Mouse (Mus musculus): Measurements from ENCODE around the gene Klf1. TPM values are rescaled to one million over a fixed set of nuclear protein-coding genes. Genes with fewer than 3 reads are reported as not detected.
A peak's percentile ranks its signal among the peaks of the same experiment; 100 is the strongest.

The Klf1 gene
- total RNA-seq (2014; fragmentation: Nextera tagmentation): 0.52 and 1.0 TPM in 2 replicates
- total RNA-seq (2017): 0.43 and 0.72 TPM in 2 replicates

- ATAC-seq (replicated peaks; ENCODE audit: poor library complexity, severe bottlenecking): no peak
These were observed at the start of gene Klf1 for GRCm38 (mm10) chr8:84901752-84902151. Klf1 (plus strand) TSS chr8:84901928.

GRCm38 (mm10) chr8:84856434-84856833 is 45.3 kb upstream of the Klf1 start:
- ATAC-seq (replicated peaks; ENCODE audit: poor library complexity, severe bottlenecking): no peak

GRCm38 (mm10) chr8:84856864-84857441 is 44.8 kb upstream of the Klf1 start, which contains the start of gene Farsa:
Farsa (plus strand) TSS chr8:84856989.
- peak; percentile 91 for ATAC-seq (replicated peaks; ENCODE audit: poor library complexity, severe bottlenecking)

- peak; percentile 81 for ATAC-seq (replicated peaks; ENCODE audit: poor library complexity, severe bottlenecking)
These were observed 30.1 kb upstream of the Klf1 start, which contains the start of gene Syce2 for GRCm38 (mm10) chr8:84871376-84872308. Syce2 (plus strand) TSS chr8:84872111.

DNA sequence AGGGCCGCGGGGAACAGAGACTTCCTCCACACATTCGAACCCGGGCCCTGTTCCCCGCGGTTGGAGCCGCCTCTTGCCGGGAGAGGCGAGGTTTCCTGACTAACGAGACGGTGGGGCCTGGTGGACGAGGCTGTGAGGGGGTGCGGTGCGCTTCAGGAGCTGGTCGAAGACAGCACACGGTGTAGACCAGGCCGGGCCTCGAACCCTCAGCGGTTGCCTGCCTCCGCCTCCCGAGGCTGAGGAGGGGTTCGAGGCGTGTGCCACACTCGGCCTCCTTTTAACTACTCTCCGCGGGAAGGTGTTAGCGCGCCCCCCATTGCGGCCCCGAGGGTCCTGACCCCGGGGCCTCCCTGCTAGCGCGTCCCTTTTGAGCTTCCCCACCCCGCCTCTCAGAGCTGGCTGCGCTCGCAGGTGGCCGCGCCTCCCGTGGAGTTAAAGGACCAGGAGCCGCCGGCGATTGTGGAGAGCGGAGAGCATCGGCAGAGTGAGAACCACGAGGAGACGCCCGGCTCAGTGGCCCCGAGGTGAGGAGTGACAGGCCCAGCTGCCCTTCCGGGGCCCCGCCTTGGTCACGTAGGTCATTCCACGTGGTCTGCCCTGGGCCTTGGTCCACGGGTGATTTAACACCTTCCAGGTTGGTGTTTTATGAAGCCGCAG is 29.3 kb upstream of the Klf1 start:
- ATAC-seq (replicated peaks; ENCODE audit: poor library complexity, severe bottlenecking): peak; percentile 34

DNA sequence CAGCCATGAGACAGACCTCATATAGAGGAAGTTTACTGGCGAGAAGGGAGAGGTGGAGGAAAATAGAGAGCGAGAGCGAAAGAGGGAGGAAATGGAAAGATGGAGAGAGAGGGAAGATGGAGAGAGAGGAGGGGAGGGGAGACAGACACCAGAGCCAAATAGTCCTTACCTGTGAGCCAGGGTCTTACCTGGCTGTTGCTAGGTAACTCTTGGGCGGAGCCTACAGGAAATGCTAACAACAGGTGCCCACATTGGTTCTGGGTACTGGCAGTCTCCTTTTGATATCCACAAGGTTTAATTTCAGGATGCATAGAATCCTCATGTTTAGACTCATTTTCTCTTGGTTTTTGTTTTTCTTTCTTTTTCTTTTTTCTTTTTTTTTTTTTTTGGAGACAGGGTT is 28.7 kb upstream of the Klf1 start:
- no peak for ATAC-seq (replicated peaks; ENCODE audit: poor library complexity, severe bottlenecking)

- ATAC-seq (replicated peaks; ENCODE audit: poor library complexity, severe bottlenecking): no peak
These were observed 27.4 kb upstream of the Klf1 start for GRCm38 (mm10) chr8:84874339-84874738.

GRCm38 (mm10) chr8:84877297-84878035 is 24.3 kb upstream of the Klf1 start:
- no peak for ATAC-seq (replicated peaks; ENCODE audit: poor library complexity, severe bottlenecking)

DNA sequence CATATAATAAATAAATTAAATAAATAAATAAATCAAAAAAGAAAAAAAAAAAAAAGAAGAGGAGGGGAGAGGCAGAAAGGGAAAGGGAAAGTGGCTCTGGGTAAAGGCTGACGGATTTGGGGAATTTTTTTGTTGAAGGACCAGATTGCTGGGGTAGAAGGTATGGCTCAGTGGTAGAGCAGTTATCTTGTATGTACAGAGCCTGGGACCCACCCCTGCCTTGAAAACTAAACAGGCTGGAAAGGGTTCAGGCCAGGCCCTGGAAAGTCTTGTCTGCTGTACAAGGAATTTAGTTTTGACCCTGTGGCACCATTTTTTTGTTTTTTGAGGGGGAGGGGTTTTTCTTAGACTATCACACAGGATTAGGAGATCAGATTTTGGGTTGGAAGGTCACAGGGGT is 22.8 kb upstream of the Klf1 start:
- no peak for ATAC-seq (replicated peaks; ENCODE audit: poor library complexity, severe bottlenecking)

- ATAC-seq (replicated peaks; ENCODE audit: poor library complexity, severe bottlenecking): no peak
These were observed 17.0 kb upstream of the Klf1 start for GRCm38 (mm10) chr8:84884728-84885127.

DNA sequence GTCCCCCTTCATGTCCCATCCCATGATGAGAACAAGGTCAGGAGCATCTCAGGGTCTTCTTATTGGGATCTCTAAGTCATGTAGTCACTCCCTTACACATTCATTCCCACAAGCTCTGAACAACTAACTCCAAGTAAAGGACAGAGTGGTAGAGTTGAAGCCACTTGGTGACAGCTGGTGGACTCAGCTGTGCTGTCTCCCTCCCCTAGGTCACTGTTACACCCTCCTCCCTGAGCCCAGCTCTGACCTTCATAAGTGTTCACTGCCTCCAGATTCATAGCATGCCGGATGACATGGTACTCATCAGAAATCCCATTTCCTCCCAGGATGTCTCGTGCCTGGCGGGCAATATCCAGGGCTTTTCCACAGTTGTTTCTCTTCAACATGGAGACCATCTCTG is 13.4 kb upstream of the Klf1 start:
- ATAC-seq (replicated peaks; ENCODE audit: poor library complexity, severe bottlenecking): no peak

GRCm38 (mm10) chr8:84889141-84889540 is 12.6 kb upstream of the Klf1 start:
- ATAC-seq (replicated peaks; ENCODE audit: poor library complexity, severe bottlenecking): no peak

DNA sequence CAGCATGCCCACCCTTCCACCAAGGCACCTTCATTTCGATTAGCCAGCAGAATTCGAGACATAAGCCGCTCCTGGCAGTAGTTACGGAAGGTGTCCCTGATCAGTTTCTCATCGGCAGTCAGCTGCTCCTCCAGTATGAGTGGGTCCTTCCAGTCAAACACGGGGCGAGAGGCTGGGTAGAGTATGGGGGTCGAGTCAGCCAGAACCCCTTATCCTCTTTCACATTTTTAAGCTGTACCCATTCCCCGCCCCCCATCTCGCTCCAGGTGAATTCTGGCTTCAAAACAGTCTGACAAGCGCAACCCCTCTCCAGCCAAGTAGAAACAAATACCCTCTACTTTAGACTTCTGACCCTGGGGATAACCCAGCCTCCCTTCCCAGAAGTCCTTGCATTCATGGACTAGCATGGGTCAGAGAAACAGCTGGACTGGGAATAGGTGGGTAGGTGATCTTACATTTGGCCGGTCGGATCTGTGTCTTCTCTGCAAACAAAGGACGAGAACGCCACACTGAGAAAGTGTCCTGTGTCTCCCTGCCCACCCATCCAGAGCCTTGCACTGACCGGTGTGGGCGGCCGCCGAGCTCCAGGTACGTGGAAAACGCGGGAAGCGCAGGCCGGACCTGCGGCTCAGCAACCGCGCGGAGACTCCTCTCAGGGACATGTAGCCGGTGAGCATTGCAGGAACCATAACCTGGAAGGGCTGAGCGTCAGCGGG is 8.6 kb upstream of the Klf1 start:
- ATAC-seq (replicated peaks; ENCODE audit: poor library complexity, severe bottlenecking): no peak

GRCm38 (mm10) chr8:84893709-84894134 is 8.0 kb upstream of the Klf1 start, which contains the start of gene Gcdh:
Gcdh (minus strand) TSS chr8:84893921.
- ATAC-seq (replicated peaks; ENCODE audit: poor library complexity, severe bottlenecking): peak; percentile 96

DNA sequence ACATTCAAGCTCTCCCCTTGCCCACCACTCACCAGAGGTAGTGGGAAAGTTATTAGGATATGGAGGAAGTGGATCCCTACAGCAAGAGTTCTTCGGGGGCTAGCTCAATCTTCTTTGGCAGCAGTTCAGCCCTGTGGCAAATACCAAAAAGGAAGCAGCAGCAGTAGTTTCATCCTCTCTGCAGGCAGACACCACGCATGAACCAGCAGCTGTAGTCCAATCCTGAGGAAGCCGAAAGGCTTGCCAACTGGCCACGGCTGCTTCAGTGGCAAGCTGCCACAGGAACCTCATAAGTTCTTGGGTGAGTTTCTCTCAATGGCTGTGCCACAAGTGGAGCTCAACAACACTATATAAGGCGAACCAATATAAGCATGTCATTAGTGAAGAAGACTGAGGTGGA is 5.8 kb upstream of the Klf1 start:
- ATAC-seq (replicated peaks; ENCODE audit: poor library complexity, severe bottlenecking): no peak

- ATAC-seq (replicated peaks; ENCODE audit: poor library complexity, severe bottlenecking): no peak
These were observed 657 bp upstream of the Klf1 start for GRCm38 (mm10) chr8:84901071-84901470.

DNA sequence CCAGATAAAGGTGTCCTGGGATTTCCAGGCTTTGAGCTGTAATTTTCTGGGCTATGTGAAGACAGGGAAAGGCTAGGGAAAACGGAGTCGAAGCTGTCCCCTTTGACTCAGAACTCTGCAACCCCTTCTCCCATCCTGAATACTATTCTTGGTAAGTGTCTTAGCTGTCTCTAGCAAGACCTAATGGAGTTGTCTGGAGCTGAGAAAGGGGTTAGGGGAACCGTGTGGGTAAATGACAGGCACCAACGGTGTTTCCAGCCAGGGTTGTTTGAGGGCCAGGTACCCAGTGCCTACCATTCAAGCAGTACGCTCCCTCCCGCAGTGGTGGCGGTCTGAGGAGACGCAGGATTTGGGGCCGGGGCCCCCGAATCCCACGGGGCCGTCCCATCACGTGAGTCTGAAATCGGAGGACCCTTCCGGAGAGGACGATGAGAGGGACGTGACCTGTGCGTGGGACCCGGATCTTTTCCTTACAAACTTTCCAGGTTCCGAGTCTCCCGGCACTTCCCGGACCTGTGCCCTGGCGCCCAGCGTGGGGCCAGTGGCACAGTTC is 715 bp downstream of the Klf1 start:
- no peak; the same call in 1 of the 2 replicates for ATAC-seq (replicated peaks; ENCODE audit: poor library complexity, severe bottlenecking)

- peak; percentile 93 for ATAC-seq (replicated peaks; ENCODE audit: poor library complexity, severe bottlenecking)
These were observed 1.4 kb downstream of the Klf1 start for GRCm38 (mm10) chr8:84902920-84903661.

DNA sequence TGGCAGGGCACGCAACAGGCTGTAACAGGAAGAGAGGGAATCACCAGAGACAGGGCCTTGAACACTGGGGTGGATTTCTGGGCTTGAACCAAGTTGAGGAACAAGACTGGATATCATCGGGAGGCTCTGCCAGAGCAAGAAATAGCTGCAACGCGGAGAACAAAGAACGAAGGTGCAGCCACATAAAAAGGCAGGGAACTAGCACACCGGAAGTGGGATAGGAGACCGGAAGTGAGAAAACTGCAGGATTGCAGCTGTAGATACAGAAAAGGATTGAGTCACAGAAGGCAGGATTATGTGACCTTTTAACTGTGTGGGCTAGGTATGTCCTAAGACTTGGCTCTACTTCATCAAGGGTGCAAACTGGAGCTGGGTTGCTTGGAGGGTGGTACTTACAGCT is 2.6 kb downstream of the Klf1 start:
- ATAC-seq (replicated peaks; ENCODE audit: poor library complexity, severe bottlenecking): no peak

Measured in granulocyte monocyte progenitor cell, adult 5-6 weeks (primary cell).